Mouse (Mus musculus) CD4-positive, CD25-positive, alpha-beta regulatory T cell, adult 4 months (primary cell): ENCODE data around the gene Stx12. TPM values are rescaled to one million over a fixed set of nuclear protein-coding genes. Genes with fewer than 3 reads are reported as not detected.
"Not testable (repeated sequence)": the region's sequence is repeated elsewhere in the genome, so short reads cannot be mapped to it uniquely, and the experiment has no call there.

ENCODE experiments used
- ATAC-seq: one replicate; pipeline ENCODE4 v1.8.0; 2017
- polyA plus RNA-seq, 2 experiments: library from polyadenylated mRNA; unstranded; fragments of 100-300 nt; shearing (Covaris generic); gene quantifications; one replicate each; pipeline ENCODE4 v1.2.1; 2017

Stx12 gene
- polyA plus RNA-seq: 10 to 100 TPM; 32.3 to 38.6 TPM

DNA sequence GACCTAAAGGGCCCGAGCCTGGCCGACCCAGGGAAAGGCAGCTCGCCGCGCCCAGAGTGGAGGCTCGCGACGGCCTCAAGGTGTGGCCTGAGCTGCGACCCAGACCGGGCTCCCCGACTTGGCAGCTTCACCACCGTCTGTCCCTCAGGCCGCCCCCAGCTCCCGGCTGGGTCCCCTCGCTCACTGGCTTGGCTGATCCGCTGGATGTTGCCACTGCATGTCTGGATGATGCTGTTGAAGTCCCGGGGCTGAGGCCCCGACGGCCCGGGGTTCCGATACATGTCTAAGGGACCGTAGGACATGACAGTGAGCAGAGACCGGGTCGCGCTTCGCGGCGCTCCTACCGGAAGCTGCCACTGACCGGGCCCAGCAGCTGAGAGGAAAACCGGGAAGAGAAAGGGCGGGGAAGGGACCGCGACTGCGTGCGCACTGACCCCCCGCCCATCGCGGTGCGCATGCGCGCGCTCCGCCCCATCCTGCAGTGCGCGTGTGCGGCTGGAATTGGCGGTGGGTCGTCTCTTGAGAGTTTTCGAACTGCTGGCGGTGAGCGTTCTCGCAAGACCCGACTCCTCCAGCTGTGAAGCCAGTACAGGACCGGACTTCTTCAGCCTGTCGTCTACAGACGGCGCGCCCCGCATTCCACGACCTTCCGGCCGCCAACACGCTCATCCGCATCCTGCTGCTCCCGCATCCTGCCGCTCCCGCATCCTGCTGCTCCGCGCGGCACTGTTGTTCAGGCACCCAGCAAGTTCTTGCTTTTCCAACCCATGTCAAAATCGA lies at the start of gene Stx12:
Gene Stx12, minus strand, starts transcription at position 446 of the 780 bp plus-strand sequence.
- ATAC-seq: peak; percentile 71

GRCm38 (mm10) chr4:132932752-132933404 lies 48.6 kb upstream of the Stx12 start:
- peak; percentile 34 for ATAC-seq

DNA sequence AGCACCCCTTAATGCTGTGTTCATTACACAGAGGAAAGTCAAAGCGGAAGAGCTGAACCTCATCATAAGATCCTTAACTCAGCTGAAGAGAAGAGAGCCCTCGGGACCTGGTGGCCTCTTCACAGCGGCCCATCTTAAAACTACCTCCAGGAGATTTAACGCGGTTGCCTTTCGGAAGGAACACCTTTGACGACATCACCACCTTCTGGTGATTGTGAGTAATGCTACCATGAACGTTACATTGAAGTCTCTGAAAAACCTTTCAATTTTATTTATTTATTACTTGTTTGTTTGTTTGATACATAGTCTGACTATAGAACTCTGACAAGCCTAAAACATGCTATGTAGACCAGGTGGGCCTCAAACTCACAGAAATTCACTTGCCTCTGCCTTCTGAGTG lies 46.5 kb upstream of the Stx12 start:
- ATAC-seq: peak; percentile 80

GRCm38 (mm10) chr4:132926520-132926919 lies 42.2 kb upstream of the Stx12 start:
- not testable (repeated sequence) for ATAC-seq

- peak; percentile 98 for ATAC-seq
Observed at GRCm38 (mm10) chr4:132922558-132923008, 38.3 kb upstream of the Stx12 start, which contains the start of gene Fam76a. Fam76a (minus strand) TSS chr4:132922558.

DNA sequence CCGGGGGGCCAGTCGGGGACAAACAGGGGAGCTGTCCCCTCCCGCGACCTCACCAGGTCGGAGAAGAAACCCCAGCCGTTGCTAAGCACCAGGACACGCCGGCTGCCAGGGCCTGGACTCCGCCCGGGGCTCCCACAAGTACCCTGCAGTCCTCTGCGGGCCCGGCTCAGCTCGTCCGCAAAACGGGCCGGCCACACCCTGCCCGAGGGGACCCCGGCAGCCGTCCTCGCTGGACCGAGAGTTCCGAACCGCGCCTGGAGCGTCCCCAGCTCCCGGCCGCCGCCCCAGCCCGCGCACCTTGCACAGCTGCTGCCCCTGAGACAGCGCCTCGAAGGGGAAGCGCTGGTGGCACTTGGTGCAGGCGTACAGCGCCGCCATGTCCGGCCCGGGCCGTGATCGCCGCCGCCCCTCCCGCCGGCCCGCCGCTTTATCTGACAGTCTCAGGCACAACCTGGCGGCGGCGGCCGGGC lies 37.8 kb upstream of the Stx12 start:
- peak; percentile 10 for ATAC-seq

DNA sequence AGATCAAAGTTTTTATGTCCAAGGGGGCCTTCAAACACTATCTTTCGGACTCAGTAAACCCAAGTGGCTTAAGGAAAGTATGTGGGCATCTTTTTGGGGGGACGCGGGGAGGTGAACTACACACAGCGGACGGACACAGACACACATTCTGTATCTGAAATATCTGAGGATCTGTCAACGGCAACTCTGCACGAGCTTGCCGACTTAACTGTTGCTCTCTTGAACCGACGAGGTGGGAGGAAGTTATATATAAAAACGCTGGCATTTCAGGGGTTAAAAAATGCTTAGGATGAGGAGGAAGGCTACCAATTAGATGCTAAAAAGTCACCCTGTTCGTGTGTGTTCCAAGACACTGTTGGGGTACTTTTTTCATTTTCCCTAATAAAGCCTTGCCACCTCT lies 37.2 kb upstream of the Stx12 start:
- no peak for ATAC-seq

GRCm38 (mm10) chr4:132920171-132920570 lies 35.9 kb upstream of the Stx12 start:
- no peak for ATAC-seq

- ATAC-seq: not testable (repeated sequence)
Observed at GRCm38 (mm10) chr4:132918493-132918892, 34.2 kb upstream of the Stx12 start.

- ATAC-seq: no peak
Observed at GRCm38 (mm10) chr4:132912156-132912555, 27.8 kb upstream of the Stx12 start.

DNA sequence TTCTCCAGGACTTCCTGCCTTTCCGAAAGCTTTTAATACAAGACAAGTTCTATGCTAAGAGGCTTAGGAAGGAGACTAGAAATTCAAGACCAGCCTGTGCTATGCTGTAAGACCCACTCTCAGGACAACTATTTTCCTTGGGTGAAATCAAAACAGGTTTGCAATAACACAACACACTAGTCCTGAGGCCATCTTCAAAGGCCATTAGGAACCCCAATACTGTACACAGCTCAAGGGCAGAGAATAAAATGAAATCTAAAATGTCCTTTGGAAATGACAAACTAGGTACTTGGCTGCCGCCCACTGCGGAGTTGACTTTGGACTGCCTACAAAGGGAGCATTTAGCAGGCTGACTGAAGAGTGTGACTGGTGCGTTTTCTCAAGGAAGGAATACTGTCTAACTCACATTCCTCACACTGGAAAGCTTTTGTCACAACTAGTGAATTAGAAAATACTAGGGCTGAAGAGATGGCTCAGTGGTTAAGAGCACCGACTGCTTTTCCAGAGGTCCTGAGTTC lies 21.6 kb upstream of the Stx12 start:
- ATAC-seq: no peak

- no peak for ATAC-seq
Observed at GRCm38 (mm10) chr4:132904765-132905309, 20.5 kb upstream of the Stx12 start.

DNA sequence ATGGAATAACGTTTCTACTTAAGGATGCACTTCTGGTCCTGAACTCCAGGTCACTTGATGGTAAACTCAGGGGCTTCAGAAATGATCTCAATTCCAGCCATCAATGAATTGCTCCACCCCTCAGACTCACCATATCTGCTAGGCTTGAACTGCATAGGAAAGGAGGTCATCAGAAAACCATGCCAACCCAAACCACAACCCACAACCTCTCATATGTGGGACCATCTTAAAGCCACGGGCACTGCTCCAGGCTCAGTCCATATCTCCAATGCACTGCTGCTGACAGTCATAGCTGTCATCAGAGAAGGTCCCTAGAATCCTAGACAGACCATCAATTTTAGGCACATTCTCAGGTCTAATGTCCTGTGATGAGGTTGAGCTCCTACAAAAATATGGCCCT lies 19.8 kb upstream of the Stx12 start:
- ATAC-seq: no peak

DNA sequence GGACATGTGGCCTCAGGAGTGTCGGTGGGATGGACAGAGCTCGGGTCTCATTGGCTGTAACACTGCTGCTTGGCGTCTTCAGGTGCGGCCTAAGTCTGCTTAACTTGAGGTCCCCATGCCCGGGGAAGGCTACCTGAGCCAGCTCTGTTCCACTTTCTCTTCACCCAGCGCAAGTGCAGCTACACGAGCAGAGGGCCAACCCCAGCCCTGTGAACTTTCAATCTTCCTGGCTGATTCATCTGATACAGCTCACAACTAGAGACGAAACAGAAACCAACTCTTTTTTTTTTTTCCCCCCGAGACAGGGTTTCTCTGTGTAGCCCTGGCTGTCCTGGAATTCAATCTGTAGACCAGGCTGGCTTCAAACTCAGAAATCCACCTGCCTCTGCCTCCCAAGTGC lies 13.9 kb upstream of the Stx12 start:
- ATAC-seq: peak; percentile 97

- ATAC-seq: no peak
Observed at GRCm38 (mm10) chr4:132894402-132894801, 10.1 kb upstream of the Stx12 start.

- ATAC-seq: peak; percentile 15
Observed at GRCm38 (mm10) chr4:132884844-132885374, 600 bp upstream of the Stx12 start.

DNA sequence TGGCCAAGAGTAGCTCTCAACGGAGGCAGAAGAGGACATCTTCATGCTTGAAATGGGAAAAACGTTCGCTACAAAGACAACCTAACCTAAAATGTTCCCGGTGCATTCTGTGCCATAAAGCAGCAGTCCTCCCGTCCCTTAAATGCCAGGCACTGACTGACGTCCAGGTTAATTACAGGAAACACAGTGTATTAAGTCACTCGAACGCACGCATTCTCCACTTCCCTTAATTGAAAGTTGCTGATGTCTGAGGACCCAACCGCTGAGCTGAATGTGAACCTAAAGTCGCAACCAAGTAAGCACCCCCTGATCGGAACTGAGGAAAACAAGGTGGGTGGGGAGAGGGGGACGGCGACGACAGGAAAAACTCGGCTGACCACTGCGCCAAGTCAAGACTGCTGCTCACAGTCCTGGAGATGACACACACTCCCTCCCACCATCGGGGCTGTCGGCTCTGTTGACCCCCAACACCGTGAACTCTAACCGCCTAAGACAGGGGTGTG lies 697 bp downstream of the Stx12 start:
- peak; percentile 34 for ATAC-seq

DNA sequence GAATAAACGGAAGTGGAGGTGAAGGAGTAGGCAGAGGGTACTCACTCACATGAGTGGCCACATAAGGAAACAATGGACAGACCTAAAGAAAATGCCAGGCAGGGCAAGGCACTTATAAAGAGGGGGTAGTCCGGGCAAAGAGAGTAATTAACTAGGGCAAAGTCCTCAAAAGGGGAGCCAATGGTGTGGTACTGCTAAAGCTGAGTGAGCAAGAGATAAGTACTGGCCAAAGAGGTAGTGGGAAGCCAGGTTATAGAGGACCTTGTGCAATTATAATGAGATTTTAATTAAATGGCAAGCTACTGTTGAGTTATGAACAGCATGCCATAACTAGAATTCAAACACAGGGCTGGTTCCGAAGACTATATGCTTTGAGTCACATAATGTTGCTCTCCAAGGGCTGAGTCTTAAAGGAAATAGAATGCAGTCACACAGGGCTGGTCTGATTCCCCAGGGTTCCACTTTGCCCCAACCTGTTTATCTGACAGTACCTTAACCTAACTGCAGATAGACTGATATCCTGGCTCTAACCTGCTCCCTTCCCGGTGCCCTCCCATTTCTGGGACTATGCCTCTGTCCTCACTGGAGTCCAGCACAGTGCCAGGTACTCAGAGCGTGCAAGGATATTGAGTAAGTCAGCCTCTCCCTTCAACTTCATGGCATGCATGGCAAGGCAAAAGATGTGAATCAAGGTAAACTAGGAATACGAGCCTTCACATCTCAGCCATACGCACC lies 9.8 kb downstream of the Stx12 start:
- ATAC-seq: no peak

DNA sequence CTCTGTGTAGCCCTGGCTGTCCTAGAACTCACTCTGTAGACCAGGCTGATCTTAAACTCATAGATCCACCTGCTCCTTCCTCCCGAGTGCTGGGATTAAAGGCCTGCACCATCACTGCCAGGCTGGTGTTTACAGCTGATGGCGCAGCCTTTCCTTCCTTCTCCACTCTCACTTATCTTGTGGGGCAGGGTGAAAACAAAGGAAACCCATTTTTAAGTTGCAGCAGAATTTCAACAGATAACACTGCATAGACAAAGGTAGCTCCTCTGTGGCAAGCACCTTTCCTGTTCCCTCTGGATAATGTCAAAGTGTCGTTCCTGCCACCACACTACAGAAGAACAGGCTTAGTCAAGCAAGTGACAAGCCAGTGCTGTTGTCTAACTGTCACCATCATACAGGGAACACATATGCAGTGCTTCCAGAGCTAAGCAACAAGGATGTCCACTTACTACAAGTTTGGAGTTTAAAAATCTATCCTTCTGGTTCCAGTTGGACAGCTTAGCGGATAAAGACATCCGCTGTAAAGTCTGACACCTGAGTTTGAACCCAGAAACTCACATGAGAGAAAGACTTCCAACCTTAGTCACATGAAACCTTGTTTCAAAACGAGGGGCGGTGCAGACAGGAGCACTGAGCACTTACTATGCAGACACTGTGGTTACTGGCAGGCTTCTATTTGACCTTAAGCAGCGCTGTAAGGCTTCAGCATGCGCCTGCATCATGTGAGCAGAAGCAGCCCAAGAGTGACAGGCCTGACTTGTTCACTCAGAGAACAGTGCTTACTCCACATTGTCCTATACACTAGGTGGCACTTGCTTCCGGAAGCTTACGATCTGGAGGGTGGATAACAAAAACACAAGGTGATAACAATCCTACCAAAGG lies 10.6 kb downstream of the Stx12 start:
- ATAC-seq: no peak

- ATAC-seq: no peak
Observed at GRCm38 (mm10) chr4:132871116-132871515, 13.2 kb downstream of the Stx12 start.

- no peak for ATAC-seq
Observed at GRCm38 (mm10) chr4:132864856-132865255, 19.5 kb downstream of the Stx12 start.
